Mouse (Mus musculus): ENCODE results near the gene A930009A15Rik. TPM values are rescaled to one million over a fixed set of nuclear protein-coding genes. Genes with fewer than 3 reads are reported as not detected.

A930009A15Rik gene
- polyA plus RNA-seq, 1 experiment from 2014 or later, result not detected

GRCm38 (mm10) chr10:115551069-115551468 is 18.7 kb upstream of the A930009A15Rik start:
- Histone ChIP-seq H3K9ac (ENCODE audit: low read depth, low read length) (no peak overlapping the region), H3K27me3 (replicated peaks; ENCODE audit: control insufficient read depth, insufficient read depth, low read length) (no peaks in the 10 kb centered on the region), H3K27ac (replicated peaks; ENCODE audit: low read depth, low read length) (no peak overlapping the region), H3K4me3 (ENCODE audit: low read depth, low read length) (no peak overlapping the region), H3K36me3 (ENCODE audit: control insufficient read depth, insufficient read depth, low read length) (no peaks in the 10 kb centered on the region), H3K9me3 (ENCODE audit: control insufficient read depth, low read length) (no peaks in the 10 kb centered on the region), H3K4me1 (ENCODE audit: control insufficient read depth, insufficient read depth, low read length) (no peaks in the 10 kb centered on the region), H3K4me2 (ENCODE audit: low read depth, low read length) (no peak overlapping the region)
- ATAC-seq (ENCODE audit: low read depth), result no peak
- DNase-seq (ENCODE audit: low spot score), result no peak
- 80% methylated on average over 3 of the region's 3 CpGs for WGBS

- no peak overlapping the region for H3K9ac ChIP-seq (ENCODE audit: low read depth, low read length)
- no peak for DNase-seq (ENCODE audit: low spot score)
- H3K4me2 ChIP-seq (ENCODE audit: low read depth, low read length), result no peak overlapping the region
- 41% methylated on average over 11 of the region's 11 CpGs for WGBS
- H3K4me1 ChIP-seq (ENCODE audit: control insufficient read depth, insufficient read depth, low read length), result 0 out of 2 replicates have a peak, but pooled peaks cover 6% of the 10 kb centered on the region
- no peak overlapping the region for H3K27ac ChIP-seq (replicated peaks; ENCODE audit: low read depth, low read length)
- no peaks in the 10 kb centered on the region for H3K9me3 ChIP-seq (ENCODE audit: control insufficient read depth, low read length)
- H3K27me3 ChIP-seq (replicated peaks; ENCODE audit: control insufficient read depth, insufficient read depth, low read length), result no peaks in the 10 kb centered on the region
- H3K36me3 ChIP-seq (ENCODE audit: control insufficient read depth, insufficient read depth, low read length), result no peaks in the 10 kb centered on the region
- no peak overlapping the region for H3K4me3 ChIP-seq (ENCODE audit: low read depth, low read length)
- no peak for ATAC-seq (ENCODE audit: low read depth)
Observed at GRCm38 (mm10) chr10:115553352-115554113, 16.3 kb upstream of the A930009A15Rik start.

DNA sequence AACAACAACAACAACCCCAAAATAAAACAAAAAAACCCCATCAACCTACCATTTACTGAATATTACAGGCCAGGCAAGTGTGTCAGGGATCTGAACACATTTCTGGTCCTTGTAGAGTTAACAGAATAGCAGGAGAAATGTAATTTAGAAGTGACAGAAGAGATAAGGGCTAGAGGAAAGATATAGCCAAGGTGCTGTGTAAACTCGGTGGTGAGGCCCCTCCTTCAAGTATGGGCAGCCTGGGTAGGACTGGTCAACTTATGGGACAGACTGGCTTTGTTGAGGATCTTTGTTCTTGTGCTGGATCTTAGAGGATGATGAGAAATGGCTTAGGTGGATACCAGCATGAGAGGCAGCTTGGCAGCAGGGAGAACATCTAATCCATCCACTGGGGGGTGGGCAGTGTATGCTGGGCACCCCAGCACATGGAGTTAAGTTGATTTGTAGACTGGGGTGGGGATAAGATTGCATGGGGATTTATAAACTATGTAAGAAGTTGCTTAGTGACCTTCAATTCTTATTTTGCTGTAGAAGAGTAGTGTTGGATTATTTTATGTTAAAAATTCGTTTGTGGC is 14.5 kb upstream of the A930009A15Rik start:
- H3K4me1 ChIP-seq (ENCODE audit: control insufficient read depth, insufficient read depth, low read length), result 0 out of 2 replicates have a peak, but pooled peaks cover 6% of the 10 kb centered on the region
- no peaks in the 10 kb centered on the region for H3K27me3 ChIP-seq (replicated peaks; ENCODE audit: control insufficient read depth, insufficient read depth, low read length)
- DNase-seq (ENCODE audit: low spot score), result no peak
- no peaks in the 10 kb centered on the region for H3K36me3 ChIP-seq (ENCODE audit: control insufficient read depth, insufficient read depth, low read length)
- no peaks in the 10 kb centered on the region for H3K9me3 ChIP-seq (ENCODE audit: control insufficient read depth, low read length)
- H3K27ac ChIP-seq (replicated peaks; ENCODE audit: low read depth, low read length), result no peak overlapping the region
- no peak for ATAC-seq (ENCODE audit: low read depth)
- 57% methylated on average over 2 of the region's 2 CpGs for WGBS
- H3K4me3 ChIP-seq (ENCODE audit: low read depth, low read length), result no peak overlapping the region
- H3K9ac ChIP-seq (ENCODE audit: low read depth, low read length), result no peak overlapping the region
- H3K4me2 ChIP-seq (ENCODE audit: low read depth, low read length), result no peak overlapping the region

GRCm38 (mm10) chr10:115556738-115557242 is 13.0 kb upstream of the A930009A15Rik start:
- Histone ChIP-seq H3K4me1 (ENCODE audit: control insufficient read depth, insufficient read depth, low read length) (0 out of 2 replicates have a peak, but pooled peaks cover 6% of the 10 kb centered on the region), H3K9me3 (ENCODE audit: control insufficient read depth, low read length) (no peaks in the 10 kb centered on the region), H3K4me2 (ENCODE audit: low read depth, low read length) (peak overlapping the region; percentile 31), H3K36me3 (ENCODE audit: control insufficient read depth, insufficient read depth, low read length) (no peaks in the 10 kb centered on the region), H3K4me3 (ENCODE audit: low read depth, low read length) (no peak overlapping the region), H3K9ac (ENCODE audit: low read depth, low read length) (no peak overlapping the region), H3K27me3 (replicated peaks; ENCODE audit: control insufficient read depth, insufficient read depth, low read length) (no peaks in the 10 kb centered on the region), H3K27ac (replicated peaks; ENCODE audit: low read depth, low read length) (0 out of 2 replicates have a peak overlapping the region, but pooled peaks have one; percentile 61)
- DNase-seq (ENCODE audit: low spot score) (peak; percentile 73), ATAC-seq (ENCODE audit: low read depth) (peak; percentile 77)
- 31% methylated on average over 11 of the region's 12 CpGs for WGBS

GRCm38 (mm10) chr10:115561136-115561880 is 8.5 kb upstream of the A930009A15Rik start:
- peak; percentile 88 for DNase-seq (ENCODE audit: low spot score)
- H3K27me3 ChIP-seq (replicated peaks; ENCODE audit: control insufficient read depth, insufficient read depth, low read length), result no peaks in the 10 kb centered on the region
- 64% methylated on average over 12 of the region's 12 CpGs for WGBS
- no peak overlapping the region for H3K9ac ChIP-seq (ENCODE audit: low read depth, low read length)
- H3K4me1 ChIP-seq (ENCODE audit: control insufficient read depth, insufficient read depth, low read length), result 0 out of 2 replicates have a peak, but pooled peaks cover 6% of the 10 kb centered on the region
- H3K36me3 ChIP-seq (ENCODE audit: control insufficient read depth, insufficient read depth, low read length), result no peaks in the 10 kb centered on the region
- no peaks in the 10 kb centered on the region for H3K9me3 ChIP-seq (ENCODE audit: control insufficient read depth, low read length)
- H3K4me2 ChIP-seq (ENCODE audit: low read depth, low read length), result no peak overlapping the region
- H3K4me3 ChIP-seq (ENCODE audit: low read depth, low read length), result no peak overlapping the region
- peak; percentile 76 for ATAC-seq (ENCODE audit: low read depth)
- H3K27ac ChIP-seq (replicated peaks; ENCODE audit: low read depth, low read length), result no peak overlapping the region

DNA sequence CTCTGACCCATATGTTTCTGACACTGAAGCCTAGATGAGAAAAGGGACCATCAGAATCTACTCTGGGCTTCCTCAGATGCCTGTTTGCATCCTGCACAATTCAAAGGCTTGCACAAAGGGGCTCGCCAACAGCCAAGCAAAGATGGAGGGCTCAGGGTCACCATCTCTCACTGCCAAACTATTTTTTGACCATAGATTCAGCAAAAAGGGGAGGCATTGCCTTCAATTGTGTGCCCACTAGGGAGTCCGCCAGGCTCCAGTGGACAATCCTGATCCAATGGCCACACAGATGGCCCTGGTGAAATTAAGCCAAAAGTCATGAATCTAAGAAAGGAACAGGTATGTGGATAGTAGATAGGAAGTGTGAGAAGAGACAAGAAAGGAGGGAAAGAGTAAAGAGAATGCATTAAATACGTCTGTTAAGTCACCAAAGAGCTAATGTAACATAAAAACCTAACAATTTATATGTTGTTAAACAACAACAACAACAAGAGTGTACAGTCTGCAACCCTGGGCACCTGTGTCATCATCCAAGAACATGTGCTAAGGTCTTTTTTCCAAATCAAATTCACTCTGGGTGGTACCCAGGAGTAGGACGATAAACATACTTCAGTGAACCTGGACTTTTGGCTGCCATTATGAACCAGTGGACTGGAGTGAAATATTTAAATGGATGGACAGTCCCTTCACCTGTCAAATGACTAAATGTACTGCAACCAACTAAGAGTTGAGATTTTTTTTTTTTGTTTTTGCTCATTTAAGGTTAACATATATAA is 6.7 kb upstream of the A930009A15Rik start:
- no peak overlapping the region for H3K9ac ChIP-seq (ENCODE audit: low read depth, low read length)
- H3K27me3 ChIP-seq (replicated peaks; ENCODE audit: control insufficient read depth, insufficient read depth, low read length), result no peaks in the 10 kb centered on the region
- no peak overlapping the region for H3K4me3 ChIP-seq (ENCODE audit: low read depth, low read length)
- no peak overlapping the region for H3K4me2 ChIP-seq (ENCODE audit: low read depth, low read length)
- H3K4me1 ChIP-seq (ENCODE audit: control insufficient read depth, insufficient read depth, low read length), result no peaks in the 10 kb centered on the region
- 88% methylated on average over 4 of the region's 4 CpGs for WGBS
- DNase-seq (ENCODE audit: low spot score), result no peak
- H3K36me3 ChIP-seq (ENCODE audit: control insufficient read depth, insufficient read depth, low read length), result no peaks in the 10 kb centered on the region
- H3K27ac ChIP-seq (replicated peaks; ENCODE audit: low read depth, low read length), result no peak overlapping the region
- ATAC-seq (ENCODE audit: low read depth), result no peak
- 0 out of 2 replicates have a peak, but pooled peaks cover 3% of the 10 kb centered on the region for H3K9me3 ChIP-seq (ENCODE audit: control insufficient read depth, low read length)

- Histone ChIP-seq H3K4me3 (ENCODE audit: low read depth, low read length) (no peak overlapping the region), H3K4me1 (ENCODE audit: control insufficient read depth, insufficient read depth, low read length) (no peaks in the 10 kb centered on the region), H3K9ac (ENCODE audit: low read depth, low read length) (no peak overlapping the region), H3K27me3 (replicated peaks; ENCODE audit: control insufficient read depth, insufficient read depth, low read length) (no peaks in the 10 kb centered on the region), H3K4me2 (ENCODE audit: low read depth, low read length) (no peak overlapping the region), H3K36me3 (ENCODE audit: control insufficient read depth, insufficient read depth, low read length) (no peaks in the 10 kb centered on the region), H3K27ac (replicated peaks; ENCODE audit: low read depth, low read length) (no peak overlapping the region), H3K9me3 (ENCODE audit: control insufficient read depth, low read length) (0 out of 2 replicates have a peak, but pooled peaks cover 3% of the 10 kb centered on the region)
- ATAC-seq (ENCODE audit: low read depth), result no peak
- WGBS, result 73% methylated on average over 5 of the region's 5 CpGs
- DNase-seq (ENCODE audit: low spot score), result no peak
Observed at GRCm38 (mm10) chr10:115563961-115564360, 5.8 kb upstream of the A930009A15Rik start.

- ATAC-seq (ENCODE audit: low read depth), result no peak
- Histone ChIP-seq H3K4me2 (ENCODE audit: low read depth, low read length) (no peak overlapping the region), H3K36me3 (ENCODE audit: control insufficient read depth, insufficient read depth, low read length) (no peaks in the 10 kb centered on the region), H3K27ac (replicated peaks; ENCODE audit: low read depth, low read length) (no peak overlapping the region), H3K9me3 (ENCODE audit: control insufficient read depth, low read length) (0 out of 2 replicates have a peak, but pooled peaks cover 3% of the 10 kb centered on the region), H3K4me1 (ENCODE audit: control insufficient read depth, insufficient read depth, low read length) (no peaks in the 10 kb centered on the region), H3K27me3 (replicated peaks; ENCODE audit: control insufficient read depth, insufficient read depth, low read length) (no peaks in the 10 kb centered on the region), H3K4me3 (ENCODE audit: low read depth, low read length) (no peak overlapping the region), H3K9ac (ENCODE audit: low read depth, low read length) (no peak overlapping the region)
- no peak for DNase-seq (ENCODE audit: low spot score)
- 63% methylated on average over 2 of the region's 2 CpGs for WGBS
Observed at GRCm38 (mm10) chr10:115570577-115570976, 791 bp downstream of the A930009A15Rik start.
